ENCODE assay signal across 15 mouse cellular contexts in the genomic region with DNA sequence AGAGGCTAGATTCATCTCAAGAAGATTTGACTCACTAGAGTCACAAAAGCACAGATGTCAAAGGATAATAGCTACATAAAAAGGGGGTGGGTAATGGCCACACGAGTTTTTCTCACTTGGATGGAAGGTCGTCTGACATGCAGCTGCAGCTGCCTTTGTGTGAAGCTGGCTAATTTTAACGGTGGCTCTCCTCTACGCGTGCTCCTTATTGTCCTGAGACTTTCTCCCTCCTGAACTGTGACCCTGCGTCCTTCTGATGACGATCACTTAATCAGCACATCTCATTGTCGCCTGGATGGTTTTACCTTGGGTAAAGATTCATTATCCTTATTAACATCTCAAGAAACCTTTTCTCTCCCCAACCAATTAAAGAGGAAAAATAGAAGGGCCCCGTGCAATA.
"Had no signal": no experiment of that assay in that cellular context is flagged by ENCODE, and none has a peak within 500 bp of the region (broad histone marks: within the 10 kb centered on the region; RNA-seq: fewer than 3 reads in every experiment).

No protein-coding gene starts in this region.

- DNase-seq: heart, postnatal 14 days; heart, postnatal 36 days; heart, postnatal 4 days; kidney, adult 11 months; kidney, adult 18-20 months; kidney, adult 2 months; kidney, adult 8-10 months; kidney, adult 9 months; kidney, postnatal 10 days; kidney, postnatal 14 days; kidney, postnatal 25 days; kidney, postnatal 36 days; kidney, postnatal 4 days; layer of hippocampus, adult 9-11 months; layer of hippocampus, postnatal 36 days had no signal
